Comparison of ENCODE assay signal across 25 mouse cellular contexts in the genomic region with DNA sequence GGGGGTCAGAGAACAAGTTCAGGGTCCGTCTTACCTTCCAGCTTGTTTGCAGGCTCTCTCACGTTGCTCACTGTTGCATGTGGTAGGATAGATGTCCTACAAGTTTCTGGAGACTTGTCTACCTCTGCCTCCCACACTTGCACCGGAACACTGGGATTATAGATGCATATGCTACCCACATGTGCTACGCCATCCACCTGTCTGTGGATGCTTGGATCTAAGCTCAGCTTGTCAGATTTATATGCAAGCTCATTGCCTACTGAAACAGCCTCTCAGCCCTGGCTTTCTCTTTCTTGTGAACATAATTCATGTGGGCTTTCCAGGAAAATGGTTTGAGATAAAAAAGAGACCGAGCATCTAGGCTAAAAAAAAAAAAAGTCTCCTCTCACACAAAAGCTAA.
DNase-seq lines count a peak whose midpoint lies in the region; ATAC-seq and TF ChIP-seq lines count a peak whose summit lies in the region.
"Had no signal": no experiment of that assay in that cellular context is flagged by ENCODE, and none has a peak within 500 bp of the region (broad histone marks: within the 10 kb centered on the region; RNA-seq: fewer than 3 reads in every experiment).

No protein-coding gene starts in this region.

- no peak for DNase-seq in kidney, adult 18-20 months
- DNase-seq in brain, adult 2 months (ENCODE audit: low read depth, low spot score): peak; percentile 81
- peak in 1 of 2 experiments; percentile 47 for DNase-seq in left cerebral cortex, adult 2 months (ENCODE audit: extremely low spot score in 1 of 2, low spot score in 2 of 2)
- peak; percentile 31 to 50 for DNase-seq in right cerebral cortex, postnatal 10 days (ENCODE audit: low spot score in 2 of 2)
- no peak for DNase-seq in gastrocnemius, postnatal 10 days
- DNase-seq: adrenal gland, postnatal 14 days; cerebellum, adult 9-11 months; gastrocnemius, adult 2 months; heart, adult 11 months; heart, postnatal 36 days; kidney, adult 11 months; liver, embryonic 13.5 days; thymus, postnatal 25 days had no signal

- no peaks in the 10 kb centered on the region for H3K27me3 ChIP-seq in kidney, embryonic 15.5 days
- no peaks in the 10 kb centered on the region for H3K27me3 ChIP-seq in forebrain, embryonic 16.5 days (replicated peaks; ENCODE audit: control insufficient read depth, insufficient read depth, low read length)
- H3K27me3 ChIP-seq: CH12.LX; embryonic facial prominence, embryonic 15.5 days; heart, embryonic 13.5 days; limb, embryonic 12.5 days; liver, embryonic 13.5 days; lung, embryonic 15.5 days; midbrain, embryonic 15.5 days had no signal

- peaks cover 6% of the 10 kb centered on the region for H3K4me1 ChIP-seq in kidney, embryonic 15.5 days
- H3K4me1 ChIP-seq in forebrain, embryonic 16.5 days (replicated peaks; ENCODE audit: control insufficient read depth, insufficient read depth, low read length): no peaks in the 10 kb centered on the region
- H3K4me1 ChIP-seq: embryonic facial prominence, embryonic 15.5 days; forebrain, embryonic 10.5 days; heart, embryonic 13.5 days; limb, embryonic 12.5 days; liver, embryonic 13.5 days; lung, embryonic 15.5 days; midbrain, embryonic 15.5 days had no signal

- H3K9ac ChIP-seq in kidney, embryonic 15.5 days: no peak overlapping the region
- H3K9ac ChIP-seq in forebrain, embryonic 16.5 days (replicated peaks; ENCODE audit: low read depth, low read length): no peak overlapping the region
- H3K9ac ChIP-seq: embryonic facial prominence, embryonic 15.5 days; heart, embryonic 13.5 days; limb, embryonic 12.5 days; liver, embryonic 13.5 days; lung, embryonic 15.5 days; midbrain, embryonic 15.5 days had no signal

- 33% methylated on average over 5 of the region's 5 CpGs for WGBS in kidney, embryonic 15.5 days
- 84% methylated on average over 5 of the region's 5 CpGs for WGBS in forebrain, embryonic 16.5 days

- TF ChIP-seq CTCF in left cerebral cortex, adult 2 months (IDR thresholded peaks at IDR 0.05): no peak

- no peaks in the 10 kb centered on the region for H3K36me3 ChIP-seq in kidney, embryonic 15.5 days
- H3K36me3 ChIP-seq in forebrain, embryonic 16.5 days (ENCODE audit: control insufficient read depth, insufficient read depth): no peaks in the 10 kb centered on the region
- H3K36me3 ChIP-seq: embryonic facial prominence, embryonic 15.5 days; forebrain, embryonic 10.5 days; heart, embryonic 13.5 days; limb, embryonic 12.5 days; liver, embryonic 13.5 days; lung, embryonic 15.5 days; midbrain, embryonic 15.5 days had no signal

- ATAC-seq in kidney, embryonic 15.5 days (replicated peaks; ENCODE audit: low FRiP score): no peak
- no peak for ATAC-seq in forebrain, embryonic 16.5 days
- ATAC-seq: hindbrain, embryonic 16.5 days; midbrain, embryonic 15.5 days had no signal

- intact Hi-C loops in left cerebral cortex, adult 2 months (cut with DNase I): loop anchor here (1.0 to 10.0 kb wide), 6 partner anchors 105 to 518 kb away; no protein-coding TSS in a partner anchor

- no peaks in the 10 kb centered on the region; the same call in 1 of the 2 replicates for H3K9me3 ChIP-seq in kidney, embryonic 15.5 days (replicated peaks)
- no peaks in the 10 kb centered on the region for H3K9me3 ChIP-seq in forebrain, embryonic 16.5 days (ENCODE audit: control insufficient read depth, low read length)
- H3K9me3 ChIP-seq: embryonic facial prominence, embryonic 15.5 days; forebrain, embryonic 10.5 days; heart, embryonic 13.5 days; limb, embryonic 12.5 days; liver, embryonic 13.5 days; lung, embryonic 15.5 days; midbrain, embryonic 15.5 days had no signal

- no peak overlapping the region for H3K4me2 ChIP-seq in kidney, embryonic 15.5 days
- no peak overlapping the region for H3K4me2 ChIP-seq in forebrain, embryonic 16.5 days (ENCODE audit: low read length)
- H3K4me2 ChIP-seq: embryonic facial prominence, embryonic 15.5 days; heart, embryonic 13.5 days; limb, embryonic 12.5 days; liver, embryonic 13.5 days; lung, embryonic 15.5 days; midbrain, embryonic 15.5 days had no signal

- no peak overlapping the region for H3K4me3 ChIP-seq in kidney, embryonic 15.5 days (replicated peaks)
- no peak overlapping the region for H3K4me3 ChIP-seq in left cerebral cortex, adult 2 months
- H3K4me3 ChIP-seq in forebrain, embryonic 16.5 days (replicated peaks; ENCODE audit: low read length): no peak overlapping the region
- H3K4me3 ChIP-seq: embryonic facial prominence, embryonic 15.5 days; forebrain, embryonic 10.5 days; gastrocnemius, adult 2 months; heart, embryonic 13.5 days; limb, embryonic 12.5 days; liver, embryonic 13.5 days; lung, embryonic 15.5 days; midbrain, embryonic 15.5 days had no signal

- 0 out of 2 replicates have a peak overlapping the region, but pooled peaks have one; percentile 14 for H3K27ac ChIP-seq in kidney, embryonic 15.5 days
- peak overlapping the region; percentile 16; the same call in 1 of the 2 replicates for H3K27ac ChIP-seq in left cerebral cortex, adult 2 months
- H3K27ac ChIP-seq in forebrain, embryonic 16.5 days (ENCODE audit: low read length): no peak overlapping the region
- H3K27ac ChIP-seq: embryonic facial prominence, embryonic 15.5 days; forebrain, embryonic 10.5 days; gastrocnemius, adult 2 months; heart, embryonic 13.5 days; limb, embryonic 12.5 days; liver, embryonic 13.5 days; lung, embryonic 15.5 days; macrophage; midbrain, embryonic 15.5 days; stomach, postnatal 0 days had no signal

Comparison
In these comparisons a context has a peak if more than half of its experiments do, and no peak if none do; other contexts are left out.
1. DNase-seq: peak in brain, adult 2 months (single experiment) and right cerebral cortex, postnatal 10 days (2 of 2); none in kidney, adult 18-20 months (single experiment) and gastrocnemius, postnatal 10 days (single experiment).